Mouse (Mus musculus) large intestine, adult 2 months (tissue): ENCODE measurements at regions not wholly inside any gene's neighbourhood (a gene's known extent, or its start where the extent isn't known, plus 50 kb on each side); places are given as distances from the start of the nearest gene placed in this dataset.

Experiments
- DNase-seq: peaks from one replicate; pipeline ENCODE4 v3.0.0-alpha.2; 2012; ENCODE audit warnings: low read depth, low spot score
- WGBS: fragments of 180-500 bp; shearing (Covaris S2); methylation state at CpG from one replicate; pipeline ENCODE4 v1.1.7; 2018; 5-methylcytosine and 5-hydroxymethylcytosine counted together

DNA sequence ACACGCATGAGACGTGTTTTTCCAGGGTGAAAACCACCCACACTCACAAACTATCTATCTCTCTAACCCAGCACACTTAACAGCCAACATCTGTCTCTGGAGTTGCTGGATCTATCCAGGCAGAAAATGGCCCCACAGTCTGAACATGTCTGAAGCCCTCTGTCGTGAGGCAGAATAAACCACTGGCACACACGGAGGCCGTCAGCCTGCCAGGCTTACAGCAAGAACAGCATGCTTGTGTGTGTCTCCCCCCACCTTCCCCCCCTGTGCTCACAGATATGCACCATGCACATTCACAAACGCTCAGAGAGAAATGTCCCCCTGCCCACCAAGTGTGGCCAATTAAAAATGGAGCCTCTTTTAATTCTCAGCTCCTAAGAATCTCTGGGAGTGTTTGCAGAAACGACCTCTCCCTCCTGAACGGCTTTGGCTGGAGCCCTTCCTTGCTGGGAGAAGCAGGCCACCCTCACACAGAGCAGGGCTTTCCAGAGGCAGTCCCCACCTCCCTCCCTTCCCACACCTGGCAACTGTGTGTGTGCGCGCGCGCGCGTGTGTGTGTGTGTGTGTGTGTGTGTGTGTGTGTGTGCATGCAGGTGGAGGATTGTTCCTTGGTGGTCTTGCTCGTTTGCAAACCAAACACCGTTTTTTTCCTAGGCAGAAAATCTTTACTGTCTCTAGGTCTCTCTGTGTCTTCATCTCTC lies 88.7 kb downstream of the Edn3 start:
- WGBS, result 56% methylated on average over 16 of the region's 16 CpGs
- DNase-seq, result no peak

DNA sequence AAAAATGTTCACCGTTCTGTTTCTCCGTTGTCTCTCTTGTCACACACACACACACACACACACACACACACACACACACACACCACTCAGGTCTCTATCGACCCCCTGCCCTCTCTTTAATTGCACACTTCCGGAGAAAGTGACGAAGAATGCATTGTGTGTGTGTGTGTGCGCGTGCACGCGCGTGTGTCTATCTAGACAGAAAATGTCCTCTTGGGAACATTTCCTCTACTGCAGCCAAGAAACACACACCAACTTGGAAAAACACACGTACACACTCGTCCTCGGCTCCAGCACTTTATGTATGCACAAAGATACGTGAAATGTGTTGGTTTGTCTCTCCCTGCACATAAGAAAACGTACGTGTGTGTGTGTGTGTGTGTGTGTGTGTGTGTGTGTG lies 90.4 kb downstream of the Edn3 start:
- 55% methylated on average over 16 of the region's 16 CpGs for WGBS
- DNase-seq, result no peak

DNA sequence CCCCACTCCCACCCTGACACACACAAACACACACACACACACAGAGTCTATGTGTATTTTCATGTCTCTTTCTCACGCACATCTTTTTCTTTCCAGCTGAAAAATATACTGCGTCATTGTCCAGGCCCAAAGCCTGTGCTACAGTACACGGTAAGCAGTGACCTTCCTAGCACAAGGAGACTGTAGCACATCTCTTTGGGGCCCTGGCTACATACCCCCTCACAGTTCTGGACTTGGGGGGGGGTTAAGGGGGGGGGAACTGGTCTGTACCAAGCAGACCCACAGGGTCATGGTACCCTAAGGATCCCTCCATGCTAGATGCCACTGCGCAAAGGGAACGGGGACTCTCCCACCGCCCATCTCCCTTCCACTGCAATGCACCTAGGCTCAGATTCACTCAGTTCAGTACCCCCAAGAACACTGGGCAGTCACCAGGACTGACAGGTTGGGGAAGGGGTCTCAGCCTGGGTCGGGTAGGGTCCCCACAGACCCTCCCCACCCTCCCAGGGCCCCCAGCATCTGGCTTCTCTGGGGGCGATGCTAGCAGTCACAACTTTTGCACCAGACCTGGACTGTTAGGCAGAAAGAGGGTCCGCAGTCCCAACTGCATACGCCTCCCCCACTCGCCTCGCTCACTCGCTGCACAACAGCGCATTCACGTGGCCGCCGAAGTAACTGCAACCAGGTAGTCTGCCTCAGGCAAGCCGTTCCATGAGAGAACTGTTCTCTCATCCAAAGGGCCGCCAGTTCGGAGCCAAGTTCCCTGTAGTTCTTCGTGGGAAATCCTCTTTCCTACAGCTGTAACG lies 91.3 kb downstream of the Edn3 start:
- WGBS, result 22% methylated on average over 22 of the region's 22 CpGs
- no peak for DNase-seq

DNA sequence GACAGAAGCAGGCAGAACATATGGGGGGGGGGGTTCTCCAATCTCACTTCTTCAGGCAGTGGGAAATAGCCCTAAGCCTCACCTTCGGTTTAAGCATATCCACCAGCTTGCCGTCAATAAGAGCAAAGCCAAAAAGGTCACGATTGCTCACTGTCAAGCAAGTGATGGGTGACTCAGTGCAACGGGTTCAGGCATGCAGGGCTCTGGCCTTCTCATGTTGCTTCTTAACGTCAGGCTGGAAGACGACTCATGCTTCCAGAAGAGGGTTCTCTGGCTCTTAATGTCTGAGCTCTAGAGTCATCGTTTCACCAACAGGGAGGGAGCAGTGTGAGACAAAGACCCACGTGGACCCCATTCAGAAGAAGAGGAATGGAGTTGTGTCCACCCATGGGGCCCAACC lies 93.4 kb downstream of the Edn3 start:
- DNase-seq, result no peak
- 82% methylated on average over 8 of the region's 8 CpGs for WGBS

DNA sequence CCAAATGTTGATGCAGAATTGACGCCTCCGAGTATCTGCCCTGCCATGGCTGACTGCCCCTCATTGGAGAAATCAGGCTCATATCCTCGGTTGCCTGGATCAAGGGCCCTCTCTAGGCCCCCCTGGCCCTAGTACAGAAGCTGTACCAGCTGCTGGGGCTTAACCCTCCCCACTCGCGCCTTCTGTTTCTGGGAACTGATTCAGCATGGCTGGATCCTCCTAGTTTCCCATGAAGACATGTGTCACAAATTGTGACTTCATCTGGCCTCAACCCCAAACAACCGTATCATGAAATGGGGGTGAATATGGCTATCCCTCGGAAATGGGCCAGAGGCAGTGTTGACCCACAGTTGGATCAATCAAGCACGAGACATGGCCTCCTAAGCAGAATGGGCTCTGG lies 95.1 kb downstream of the Edn3 start:
- DNase-seq, result no peak
- 79% methylated on average over 8 of the region's 8 CpGs for WGBS

DNA sequence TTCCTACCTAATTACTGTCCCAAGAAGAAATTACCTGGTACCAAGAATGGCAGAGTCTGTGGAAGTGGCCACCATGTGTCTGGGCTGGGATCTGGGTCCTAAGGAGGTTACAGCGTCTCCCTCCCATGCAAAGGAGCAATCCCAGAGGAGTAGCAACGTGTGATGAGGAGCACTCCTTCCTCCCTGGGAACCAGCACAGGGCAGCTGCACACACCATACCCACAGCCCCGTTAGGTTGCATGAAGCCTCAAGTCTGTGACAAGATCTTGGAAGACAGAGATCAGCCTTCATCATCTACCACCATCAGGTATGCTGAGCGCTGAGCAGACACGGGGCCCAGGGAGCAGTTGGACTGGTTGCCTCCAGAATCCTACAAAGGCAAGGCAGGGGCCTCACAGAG lies 95.7 kb downstream of the Edn3 start:
- DNase-seq, result no peak
- WGBS, result 82% methylated on average over 5 of the region's 5 CpGs

DNA sequence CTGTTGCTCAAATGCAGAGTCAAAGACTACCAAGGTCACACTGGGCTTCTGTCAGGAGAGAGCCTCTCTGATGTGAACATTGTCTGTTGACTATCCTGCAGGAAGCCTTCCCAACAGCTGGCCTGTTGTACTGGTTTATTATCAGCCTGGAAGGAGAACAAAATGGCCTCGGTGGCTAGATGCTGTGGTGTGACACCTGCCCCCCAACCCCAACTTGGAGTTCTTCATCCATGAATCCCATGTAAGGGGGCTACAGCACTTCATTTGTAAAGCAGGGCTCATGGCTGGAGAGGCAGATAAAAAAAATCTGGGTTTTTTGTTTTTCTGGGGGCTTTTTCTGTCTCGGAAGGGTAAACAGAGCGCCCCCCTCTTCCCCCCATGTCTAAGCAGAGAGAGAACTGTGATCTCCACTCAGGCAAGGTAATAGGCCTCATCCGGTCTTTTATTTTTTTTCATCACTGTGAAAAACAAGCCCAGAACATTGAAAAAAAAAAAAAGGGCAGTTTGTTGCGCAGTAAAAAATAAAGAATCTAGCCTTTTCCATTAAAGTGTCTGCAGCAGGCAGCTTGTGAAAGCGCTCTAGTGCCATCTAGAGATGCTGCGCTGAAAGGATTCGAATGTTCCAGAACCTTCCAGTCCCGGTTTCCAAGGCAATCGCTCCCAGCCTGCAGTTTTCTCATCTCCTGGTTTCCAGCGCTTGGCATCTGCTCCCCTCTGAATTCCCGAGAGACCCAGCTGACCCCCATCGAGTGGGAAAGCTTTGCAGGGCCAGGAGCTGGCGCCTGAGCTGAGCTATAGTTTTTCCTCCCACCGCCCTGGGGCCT lies 97.8 kb downstream of the Edn3 start:
- WGBS, result 20% methylated on average over 15 of the region's 15 CpGs

DNA sequence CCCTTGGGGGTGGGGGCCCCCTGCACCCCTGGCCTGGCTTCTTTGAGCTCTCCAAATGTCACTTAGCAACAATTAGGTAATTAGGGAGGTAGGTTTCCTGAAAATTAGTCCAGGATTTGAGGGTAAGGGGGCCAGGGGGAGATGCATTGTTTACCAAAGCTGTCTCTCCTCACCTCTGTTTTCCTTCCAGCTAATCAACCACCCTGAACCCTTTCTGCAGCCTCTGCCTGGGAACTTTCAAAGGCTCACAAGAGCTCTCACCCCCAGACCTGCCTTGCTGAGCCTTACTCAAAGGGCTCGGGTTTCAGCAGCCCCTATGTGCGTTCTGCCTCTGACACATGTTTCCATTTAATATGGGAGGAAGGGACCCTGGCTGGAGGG lies 98.4 kb downstream of the Edn3 start:
- no peak for DNase-seq
- 60% methylated on average over 2 of the region's 2 CpGs for WGBS

More for the DNA sequence above, 97.8 kb downstream of the Edn3 start:
- DNase-seq, result peak; percentile 27

DNA sequence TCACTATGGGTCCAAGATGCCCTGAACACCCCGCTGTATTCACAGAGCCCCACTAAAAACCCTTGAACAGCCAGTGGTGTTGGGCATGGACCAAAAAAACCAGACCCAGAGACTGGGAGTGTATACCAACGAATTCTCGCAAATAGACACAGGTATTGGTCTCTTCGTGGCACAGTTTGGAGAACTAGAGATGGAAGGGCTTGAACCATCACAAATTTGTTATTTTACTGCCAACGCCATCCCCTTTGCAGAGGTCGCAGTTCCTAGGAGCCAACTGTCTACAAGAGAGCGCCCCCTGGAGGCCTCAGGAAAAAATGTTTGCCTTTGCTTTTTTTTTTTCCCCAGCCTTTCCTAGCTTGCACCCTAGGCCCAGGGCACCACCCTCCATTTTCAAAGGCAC lies 99.1 kb downstream of the Edn3 start:
- WGBS, result 44% methylated on average over 7 of the region's 7 CpGs
- no peak for DNase-seq

DNA sequence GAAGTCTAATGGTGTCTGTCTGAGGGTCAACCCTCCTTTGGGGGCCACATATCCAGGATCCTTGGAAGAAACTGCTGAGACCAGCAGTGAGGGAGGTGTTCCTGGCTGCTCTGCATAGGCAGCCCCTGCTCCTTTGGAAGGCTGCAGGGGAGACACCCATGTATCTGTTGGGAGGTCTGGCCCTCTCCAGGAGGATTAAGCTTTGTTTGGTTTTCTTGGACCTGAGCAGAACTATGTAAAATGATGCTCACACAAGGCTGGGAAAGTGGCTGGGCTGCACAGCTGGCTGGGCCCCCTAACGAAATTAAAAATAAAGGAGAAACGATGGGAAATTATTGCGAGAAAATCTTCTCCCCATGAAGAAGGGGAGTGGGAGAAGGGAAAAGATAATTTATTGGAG lies 104.2 kb downstream of the Edn3 start:
- no peak for DNase-seq
- WGBS, result 77% methylated on average over 3 of the region's 3 CpGs

DNA sequence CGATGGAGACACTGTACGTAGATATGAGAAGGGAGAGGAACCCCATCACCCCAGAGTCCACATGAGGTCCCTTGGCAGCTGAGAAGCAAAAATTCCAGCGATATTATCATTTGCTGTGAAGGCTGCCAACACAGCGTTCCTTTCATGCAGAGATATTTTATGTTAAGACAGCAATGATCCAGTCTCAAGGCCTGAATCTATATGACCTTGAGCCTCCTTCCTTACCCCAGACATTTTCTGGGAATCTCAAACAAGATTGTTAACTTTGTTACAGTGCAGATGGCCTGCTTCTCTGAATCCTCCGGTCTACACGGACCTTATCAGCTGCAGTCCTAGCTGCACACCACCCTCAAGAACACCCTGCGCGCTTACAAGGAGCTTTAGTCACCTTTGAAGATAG lies 106.1 kb downstream of the Edn3 start:
- WGBS, result 68% methylated on average over 8 of the region's 8 CpGs

DNA sequence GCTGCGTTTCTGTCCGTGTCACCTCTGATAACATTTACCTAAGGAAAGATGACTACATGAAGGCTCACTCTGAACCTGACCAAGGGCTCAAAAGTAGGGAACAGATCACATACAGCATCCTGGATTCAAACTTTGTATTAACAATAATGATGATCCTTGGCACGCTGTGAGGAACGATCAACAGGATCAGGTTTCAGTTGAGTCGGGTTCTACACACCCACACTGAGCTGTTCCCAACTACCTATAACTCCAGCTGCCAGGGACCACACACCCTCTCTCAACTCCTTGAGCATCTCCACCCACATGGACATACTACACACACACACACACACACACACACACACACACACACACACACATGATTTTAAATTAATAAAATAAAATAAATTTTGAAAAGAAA lies 107.0 kb downstream of the Edn3 start:
- DNase-seq, result no peak
- WGBS, result 55% methylated on average over 5 of the region's 5 CpGs

More for the DNA sequence above, 106.1 kb downstream of the Edn3 start:
- no peak for DNase-seq

DNA sequence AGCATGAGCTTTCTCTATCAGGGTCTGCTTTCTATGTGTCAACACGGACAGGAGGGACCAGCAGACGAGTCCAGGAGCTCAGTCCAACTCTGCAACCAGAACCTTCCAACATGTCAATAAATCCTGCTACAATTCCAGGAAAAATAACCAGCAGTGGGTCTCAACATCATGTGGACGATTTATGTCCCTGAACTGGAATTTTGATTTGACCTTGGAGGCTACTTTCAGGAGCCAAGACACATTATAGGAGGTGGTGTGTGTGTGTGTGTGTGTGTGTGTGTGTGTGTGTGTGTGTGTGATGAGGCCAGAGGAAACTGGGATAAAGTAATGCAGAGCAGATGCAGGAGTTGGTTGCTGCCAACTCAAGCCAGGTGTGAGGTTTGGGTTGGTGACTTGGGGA lies 107.8 kb downstream of the Edn3 start:
- 50% methylated on average over 3 of the region's 3 CpGs for WGBS
- no peak for DNase-seq

DNA sequence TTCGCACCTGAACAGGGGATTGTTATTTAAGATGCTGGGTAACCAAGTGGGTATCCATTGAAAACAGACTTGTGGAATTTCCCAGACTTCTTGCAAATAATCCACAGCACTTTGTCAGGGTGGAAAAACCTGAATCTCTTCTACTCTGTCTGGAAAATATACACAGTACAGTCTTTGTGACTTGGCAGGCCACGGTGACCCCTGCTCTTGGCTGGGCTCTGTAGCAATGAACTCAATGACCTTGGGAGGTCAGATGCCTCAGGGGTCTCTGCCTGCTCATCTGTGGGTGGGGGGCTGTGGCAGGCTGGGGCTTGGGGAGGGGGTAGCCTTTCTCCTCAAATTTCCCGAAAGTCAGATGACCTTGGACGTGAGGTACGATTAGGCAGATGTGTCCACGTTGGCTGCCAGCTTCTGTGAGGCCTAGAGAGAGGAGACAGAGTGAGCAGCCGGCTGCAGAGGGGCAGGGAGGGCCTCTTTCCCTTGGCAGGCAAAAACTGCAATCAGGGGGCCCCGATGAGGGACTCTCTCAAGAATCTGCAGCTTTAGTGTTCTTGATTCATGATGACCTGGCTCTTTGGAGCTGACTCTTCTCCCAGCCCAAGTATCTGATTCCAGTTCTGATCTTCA lies 108.4 kb downstream of the Edn3 start:
- no peak for DNase-seq
- 65% methylated on average over 8 of the region's 8 CpGs for WGBS

DNA sequence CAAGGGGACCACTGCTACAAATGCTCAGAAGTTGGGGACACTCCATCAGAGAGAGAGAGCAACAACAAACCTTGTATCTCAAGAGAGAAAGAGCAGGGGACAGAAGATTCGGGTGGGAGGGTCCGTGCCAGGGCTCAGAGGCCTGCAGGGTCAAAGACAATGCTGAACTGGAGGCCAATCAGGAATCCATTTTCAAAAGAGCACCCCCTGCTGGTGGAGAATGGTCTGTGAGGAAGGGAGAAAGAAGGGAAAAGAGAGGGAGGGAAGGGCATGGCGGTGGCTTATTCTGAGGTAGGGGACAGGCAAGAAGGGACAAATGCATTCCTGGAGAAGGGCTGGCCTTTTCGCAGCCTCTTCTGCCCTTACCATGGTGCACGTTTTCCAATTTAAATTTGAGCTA lies 109.9 kb downstream of the Edn3 start:
- 95% methylated on average over 5 of the region's 5 CpGs for WGBS
- DNase-seq, result no peak

DNA sequence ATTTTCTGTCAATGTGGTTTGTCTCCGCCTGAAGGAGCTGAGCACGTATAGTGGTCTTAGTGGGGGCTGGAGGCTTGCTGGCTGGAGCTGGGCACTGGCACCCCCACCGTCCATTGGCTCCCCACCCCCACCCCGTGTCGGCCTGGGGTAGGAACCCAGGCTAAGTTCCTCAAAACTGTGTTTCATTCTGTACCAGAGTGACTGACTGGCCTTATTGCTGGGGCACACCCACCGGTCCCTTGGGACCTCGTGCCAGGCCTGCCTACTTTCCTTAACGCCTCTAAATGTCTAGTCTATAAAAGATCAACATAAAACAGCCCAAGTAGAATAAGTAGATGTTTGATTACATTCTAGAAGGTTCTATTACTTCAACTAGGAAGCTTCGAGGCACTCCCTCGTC lies 110.8 kb downstream of the Edn3 start:
- DNase-seq, result peak; percentile 37

DNA sequence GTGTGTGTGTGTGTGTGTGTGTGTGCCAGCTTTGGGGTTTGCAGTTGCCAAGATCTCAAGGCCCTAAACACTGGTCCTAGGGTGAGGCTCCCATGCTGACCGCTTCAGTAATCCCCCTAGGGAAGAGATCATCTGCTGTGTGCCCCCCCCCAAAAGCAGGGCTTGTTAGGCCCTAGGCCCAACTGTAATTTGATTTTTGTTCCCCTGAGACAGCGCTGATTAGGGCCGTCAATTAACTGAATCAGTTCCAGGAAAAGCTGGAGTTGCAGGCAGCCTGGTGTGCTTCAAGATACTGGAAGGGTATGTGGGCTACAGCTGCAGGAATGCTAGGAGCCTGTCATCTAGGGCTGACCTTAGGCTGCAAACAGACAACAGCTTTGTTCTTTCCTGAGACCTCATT lies 111.4 kb downstream of the Edn3 start:
- DNase-seq, result no peak
- WGBS, result 60% methylated on average over 3 of the region's 3 CpGs

More for the DNA sequence above, 110.8 kb downstream of the Edn3 start:
- 27% methylated on average over 10 of the region's 10 CpGs for WGBS

DNA sequence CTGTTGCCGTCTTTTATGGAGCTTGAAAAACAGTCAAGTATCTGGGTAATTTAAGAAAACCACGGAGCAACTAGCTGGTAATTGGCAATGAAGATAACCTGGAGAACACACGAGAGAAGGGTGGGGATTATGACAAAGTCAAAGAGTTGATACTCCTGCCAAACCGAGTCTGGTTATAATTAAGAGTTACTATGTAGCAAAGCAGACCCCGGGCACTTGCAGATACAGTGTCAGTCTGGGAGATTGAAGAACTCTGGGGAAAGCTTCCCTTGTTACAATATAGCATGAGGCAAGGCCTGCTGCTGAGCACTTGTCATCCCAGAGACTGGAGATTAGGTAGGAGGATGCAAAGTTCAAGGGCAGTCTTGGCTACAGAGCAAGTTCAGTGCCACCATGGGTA lies 116.5 kb downstream of the Edn3 start:
- 40% methylated on average over 5 of the region's 5 CpGs for WGBS
- no peak for DNase-seq

DNA sequence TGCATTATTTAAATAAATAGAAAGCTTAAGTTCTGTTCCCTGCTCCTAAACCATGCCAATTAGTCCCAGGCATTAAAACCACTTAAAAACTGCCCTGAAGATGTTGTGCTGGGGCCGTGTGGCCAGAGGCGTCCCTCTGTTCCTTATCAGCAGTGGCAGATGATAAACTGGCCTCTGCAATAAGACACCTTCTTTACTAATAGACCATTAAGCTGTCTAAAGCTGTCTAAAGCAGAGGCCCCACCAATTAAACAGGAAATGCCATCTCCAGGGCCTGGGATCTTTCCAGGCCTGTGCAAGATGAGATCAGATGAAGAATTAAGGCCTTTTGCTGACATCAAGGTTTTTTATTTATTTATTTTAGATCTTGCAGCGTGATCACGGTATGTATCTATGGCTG lies 118.6 kb downstream of the Edn3 start:
- 64% methylated on average over 4 of the region's 4 CpGs for WGBS
- DNase-seq, result no peak

DNA sequence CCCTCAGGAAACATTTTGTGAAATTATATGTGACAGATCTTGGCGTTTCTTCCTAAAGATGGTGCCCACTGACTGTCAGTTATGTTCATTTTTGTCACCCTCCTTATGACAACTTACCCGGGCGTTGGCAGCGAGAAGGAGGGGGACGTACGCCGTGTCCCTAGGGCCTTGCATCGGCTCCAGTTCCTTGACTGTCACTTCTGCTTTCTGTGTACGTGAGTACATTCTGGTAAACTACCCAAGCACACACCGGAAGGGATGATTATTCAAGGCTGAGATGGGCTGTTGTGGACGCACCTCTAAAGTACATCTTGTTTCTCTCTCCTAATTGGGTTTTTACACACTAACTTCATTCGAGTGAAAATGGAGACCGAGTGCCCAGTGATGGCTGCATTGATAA lies 120.2 kb downstream of the Edn3 start:
- DNase-seq, result no peak
- 86% methylated on average over 13 of the region's 13 CpGs for WGBS
